Mouse (Mus musculus) monocyte, adult 5-6 weeks (primary cell): Measurements from ENCODE around the gene Lmod3. TPM values are rescaled to one million over a fixed set of nuclear protein-coding genes. Genes with fewer than 3 reads are reported as not detected.

Experiments
- ATAC-seq: fragments of 153-309, 156-312 bp; replicated peaks from 2 replicates; pipeline ENCODE4 v1.8.0; 2017; ENCODE audit warnings: mild to moderate bottlenecking; ENCODE audit not compliant: low TSS enrichment, insufficient number of reproducible peaks, severe bottlenecking, poor library complexity, low FRiP score
- total RNA-seq: library from RNA; stranded (forward); fragments of 200-1000, 200-491, 200-594 nt; gene quantifications from 3 replicates; pipeline ENCODE4 v1.2.3, GENCODE M21; 2017

Lmod3 gene
- total RNA-seq: not detected in 3 replicates

DNA sequence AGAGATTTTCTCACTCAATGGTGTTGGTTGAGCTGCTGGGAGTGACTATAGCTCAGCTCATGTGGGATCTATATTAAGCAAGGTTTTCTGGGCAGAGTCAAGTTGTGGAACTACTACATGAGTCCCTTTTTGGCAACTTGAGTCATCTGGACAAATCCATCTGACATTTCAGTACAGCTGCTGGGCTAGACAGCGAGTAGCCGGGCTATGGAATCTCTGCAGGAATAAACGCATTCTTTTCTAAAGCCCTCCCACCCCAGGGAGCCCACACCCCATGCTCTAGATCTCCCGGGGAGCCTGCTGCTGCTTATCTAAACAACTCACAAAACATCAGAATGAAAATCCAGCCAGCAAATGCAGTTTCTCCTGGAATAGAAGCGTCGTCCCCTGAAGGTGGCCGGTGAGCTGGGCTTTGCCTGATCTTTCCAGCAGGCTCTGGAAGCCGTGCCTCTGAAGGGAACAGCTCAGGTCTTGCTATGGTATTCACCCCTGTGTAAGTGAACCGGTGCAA lies at the start of gene Lmod3:
Gene Lmod3 (minus strand): TSS at position 49 of the 511 bp plus-strand sequence.
- no peak for ATAC-seq

DNA sequence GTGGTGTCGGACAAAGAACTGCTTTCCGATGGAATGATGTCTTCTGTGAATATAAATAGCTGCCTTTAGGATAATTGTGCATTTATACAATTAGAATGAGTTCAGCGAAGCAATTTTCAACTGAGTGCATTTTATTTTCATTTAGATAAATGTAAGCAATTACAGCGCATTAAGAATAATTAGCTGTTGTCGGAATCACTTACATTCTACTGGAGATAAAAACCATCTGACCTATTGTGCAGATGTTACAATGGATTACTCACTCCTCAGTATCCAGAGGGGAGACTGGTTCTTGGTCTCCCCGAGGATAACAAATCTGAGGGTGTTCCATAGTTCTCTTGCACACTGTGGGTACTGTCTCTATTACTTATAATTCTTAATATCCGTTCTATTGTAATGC lies 49.7 kb upstream of the Lmod3 start:
- ATAC-seq: no peak

DNA sequence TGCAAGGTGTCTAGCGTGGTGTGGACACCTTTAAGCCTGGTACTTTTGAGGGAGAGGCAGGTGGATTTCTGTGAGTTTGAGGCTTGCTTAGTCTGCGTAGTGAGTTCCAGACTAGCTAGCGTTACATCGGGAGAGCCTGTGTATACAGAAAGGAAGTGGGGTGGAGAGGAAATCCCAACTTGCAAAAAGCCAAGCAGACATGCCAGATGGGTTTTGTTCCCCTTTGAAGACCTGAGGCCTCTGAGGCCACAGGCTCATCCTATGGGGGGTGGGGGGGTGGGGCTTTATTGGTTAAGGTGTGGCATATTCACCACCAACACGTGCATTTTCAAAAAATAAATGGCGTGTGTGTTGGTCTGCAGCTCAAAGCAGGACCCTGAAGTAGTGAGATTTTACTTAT lies 48.1 kb upstream of the Lmod3 start:
- ATAC-seq: no peak

DNA sequence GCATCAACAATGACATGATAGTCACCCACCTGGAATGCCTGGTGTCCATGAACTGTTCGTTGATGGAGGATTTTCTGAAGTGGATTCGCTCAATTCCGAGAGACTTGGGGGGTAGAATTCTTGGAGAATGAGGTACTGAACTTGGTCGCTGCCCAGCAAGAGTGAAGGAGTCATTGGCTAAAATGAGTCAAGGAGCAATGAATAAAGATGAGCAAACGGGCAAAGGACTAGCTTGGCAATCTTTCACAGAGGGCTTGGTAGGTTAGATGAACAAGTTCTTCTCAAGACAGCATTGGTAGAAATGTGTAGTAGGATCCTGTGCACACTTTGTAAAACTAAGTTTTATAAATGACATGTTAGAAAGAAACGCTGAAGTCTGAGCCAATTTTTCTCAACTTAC lies 47.6 kb upstream of the Lmod3 start:
- ATAC-seq: no peak

DNA sequence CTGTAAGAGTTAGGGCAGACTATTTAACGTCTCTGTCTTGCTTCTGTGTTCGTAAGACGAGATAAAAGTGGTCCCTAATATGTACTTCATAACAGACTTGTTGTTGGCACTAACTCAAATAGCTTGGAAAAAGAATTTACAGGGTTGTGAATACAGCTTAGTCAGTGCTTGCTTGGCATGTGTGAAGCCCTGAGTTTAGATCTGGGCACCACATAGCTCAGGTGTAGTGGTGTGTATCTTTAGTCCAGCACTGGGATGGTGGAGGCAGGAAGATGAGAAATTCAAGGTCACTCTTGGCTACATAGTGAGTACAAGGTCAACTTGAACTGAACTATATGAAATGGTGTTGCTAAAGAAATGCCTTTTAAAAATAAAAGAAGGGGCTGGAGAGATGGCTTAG lies 44.6 kb upstream of the Lmod3 start:
- ATAC-seq: no peak

DNA sequence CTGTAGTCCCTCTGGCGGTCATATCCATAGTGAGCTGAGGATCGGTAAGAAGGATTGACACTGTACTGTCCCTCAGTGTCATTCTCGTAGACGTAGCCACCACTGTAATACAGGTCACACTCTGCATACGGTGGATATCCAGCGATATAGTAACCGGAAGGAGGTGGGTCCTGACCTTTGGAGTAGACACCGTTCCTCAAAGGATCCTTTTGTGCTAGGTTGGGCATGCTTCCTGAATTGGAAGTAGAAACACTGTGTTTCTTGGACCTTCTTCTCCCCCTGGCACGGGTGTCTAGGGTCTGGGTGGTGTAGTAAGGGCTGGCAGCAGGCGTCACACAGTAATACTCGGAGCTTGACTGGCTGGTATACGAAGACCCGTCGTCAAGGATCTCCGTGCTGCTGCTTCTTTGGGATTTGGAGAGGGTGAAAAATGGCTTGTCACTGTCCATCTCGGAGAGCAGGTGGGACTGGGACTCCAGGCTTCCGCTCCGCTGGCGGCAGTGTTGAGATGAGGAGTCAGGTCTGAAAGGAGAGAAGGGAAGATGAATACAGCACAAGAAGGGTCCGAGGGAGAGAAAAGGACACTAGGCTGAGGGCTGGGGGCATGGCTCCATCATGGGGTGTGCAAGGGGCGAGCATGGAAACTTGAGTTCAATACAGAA lies 43.4 kb upstream of the Lmod3 start:
- ATAC-seq: no peak

DNA sequence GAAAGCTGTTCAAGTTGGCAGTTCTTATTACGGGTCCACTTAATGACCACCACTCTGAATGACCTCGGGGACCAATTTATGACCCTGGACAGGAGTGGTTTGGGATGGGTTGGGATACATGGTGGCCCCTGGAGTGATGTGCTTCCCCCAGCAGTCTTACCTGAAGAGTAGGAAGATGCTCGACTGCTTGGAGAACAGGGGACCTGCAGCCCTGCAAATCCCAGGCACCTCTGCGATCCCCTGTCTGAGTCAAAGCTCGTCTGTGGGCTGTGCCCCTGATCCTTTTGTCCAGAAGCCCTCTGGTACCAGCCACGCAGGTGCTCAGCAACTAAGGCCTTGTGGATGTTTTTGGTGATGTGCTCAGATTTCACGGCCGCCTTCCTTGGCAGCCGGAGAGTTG lies 42.9 kb upstream of the Lmod3 start:
- ATAC-seq: no peak

DNA sequence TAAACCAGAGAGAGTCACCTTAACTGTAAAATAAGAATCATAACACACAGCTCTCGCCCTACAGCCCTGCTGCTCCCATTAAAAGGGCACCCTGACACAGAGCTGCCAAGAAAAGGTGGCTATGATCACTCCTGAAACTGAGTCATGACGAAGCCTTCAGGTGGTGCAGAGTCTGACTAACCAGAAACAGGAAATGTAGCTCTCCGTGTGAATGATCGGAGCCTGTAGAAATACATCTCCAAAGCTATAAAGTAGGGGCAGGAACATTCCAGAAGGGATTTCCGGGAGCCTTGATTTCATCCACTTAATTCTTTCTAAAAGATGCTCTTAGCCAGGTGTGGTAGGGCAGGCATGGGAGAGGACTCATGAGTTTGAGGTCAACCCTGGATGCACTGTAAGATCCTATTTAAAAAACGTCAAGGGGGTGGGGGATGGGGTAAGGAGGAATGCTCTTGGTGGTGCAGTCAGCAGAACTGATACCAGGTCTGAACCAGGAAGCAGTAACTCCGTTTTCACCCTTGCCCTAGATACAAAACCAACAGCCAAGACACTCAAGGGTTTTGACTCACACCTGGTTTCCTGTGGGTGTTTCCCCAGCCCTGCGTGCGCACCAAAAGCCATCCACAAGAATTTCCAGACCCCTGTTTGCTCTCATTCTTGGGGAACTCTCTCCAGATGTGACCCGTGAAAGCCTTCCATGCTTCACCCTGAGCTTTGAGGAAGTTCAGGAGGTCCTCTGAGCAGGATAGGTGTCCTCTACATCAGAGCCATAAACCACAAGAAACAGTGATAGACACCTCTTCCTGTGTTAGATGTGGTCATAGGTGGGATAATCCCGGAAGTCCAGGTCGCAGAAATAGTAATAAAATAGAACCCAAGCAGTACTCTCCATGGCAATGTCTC lies 41.4 kb upstream of the Lmod3 start:
- no peak for ATAC-seq

DNA sequence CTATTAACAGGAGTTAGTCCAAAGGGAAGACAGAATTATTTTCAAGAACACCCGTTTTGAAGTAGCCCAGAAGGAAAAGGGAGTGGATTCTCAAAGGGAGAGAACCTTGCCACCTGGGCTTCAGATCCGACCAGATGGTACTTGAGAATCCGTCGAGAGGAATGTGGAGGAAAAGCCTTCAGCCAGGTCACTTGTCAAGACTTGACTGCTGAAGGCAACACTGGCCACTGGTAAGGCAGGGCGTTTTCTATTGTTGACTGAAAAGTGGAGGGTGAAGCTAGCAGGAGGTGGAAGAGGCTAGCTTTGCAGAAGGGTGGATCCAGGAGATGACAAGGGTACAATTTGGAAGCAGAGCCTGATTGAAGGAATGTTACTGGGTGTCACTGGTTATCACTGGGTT lies 40.3 kb upstream of the Lmod3 start:
- ATAC-seq: no peak

DNA sequence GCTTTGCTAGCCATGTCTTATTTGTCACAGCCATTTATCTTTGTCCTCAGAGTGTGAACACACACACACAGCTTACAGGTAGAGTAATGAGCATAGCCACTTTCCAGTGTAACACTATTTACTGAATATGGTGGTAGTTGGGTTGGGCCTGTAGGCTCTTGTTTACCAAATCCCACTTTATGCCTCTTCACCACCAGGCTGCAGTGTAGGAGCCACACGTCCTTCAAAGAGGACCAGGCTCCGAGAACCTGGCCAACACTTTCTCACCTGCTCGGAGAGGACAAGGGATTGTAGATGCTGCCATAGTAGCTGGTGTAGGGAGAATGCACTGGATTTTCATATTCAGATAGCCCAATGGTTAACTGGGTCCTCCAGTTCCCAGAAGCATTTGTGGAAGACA lies 39.5 kb upstream of the Lmod3 start:
- ATAC-seq: no peak

DNA sequence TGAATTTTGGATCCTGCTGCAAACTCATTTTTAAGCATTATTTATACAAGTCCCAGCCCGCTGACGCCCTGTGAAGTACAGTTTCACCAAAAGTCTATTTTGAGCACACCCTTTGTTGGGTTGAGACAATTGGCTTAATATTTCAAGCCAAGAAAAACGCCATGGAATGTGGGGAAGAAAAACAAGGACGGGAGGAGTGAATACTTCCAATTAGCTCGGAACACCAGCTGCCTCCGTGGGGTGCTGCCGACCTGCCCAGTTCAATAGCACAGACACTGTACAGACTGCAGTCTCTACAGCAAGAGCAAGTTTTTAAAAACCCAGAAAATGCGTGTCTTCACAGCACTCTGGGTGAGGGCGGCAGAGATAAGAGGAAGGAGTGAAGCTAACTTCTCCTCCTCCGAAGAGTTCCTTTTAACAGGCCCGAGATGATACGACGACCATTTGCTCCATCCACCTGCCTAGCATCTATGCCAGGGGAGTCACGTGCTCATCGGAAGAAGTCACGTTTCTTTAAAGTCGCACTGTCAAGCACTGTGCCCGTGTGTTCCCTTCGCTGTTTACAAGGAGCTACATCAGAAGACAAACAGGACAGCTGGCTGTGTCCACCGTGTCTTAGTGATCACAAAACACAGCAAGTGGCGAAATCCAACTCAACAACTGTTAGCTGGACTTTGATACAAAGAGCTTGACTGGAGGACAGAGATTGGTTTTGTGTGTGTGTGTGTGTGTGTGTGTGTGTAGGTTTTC lies 38.8 kb upstream of the Lmod3 start:
- no peak for ATAC-seq

DNA sequence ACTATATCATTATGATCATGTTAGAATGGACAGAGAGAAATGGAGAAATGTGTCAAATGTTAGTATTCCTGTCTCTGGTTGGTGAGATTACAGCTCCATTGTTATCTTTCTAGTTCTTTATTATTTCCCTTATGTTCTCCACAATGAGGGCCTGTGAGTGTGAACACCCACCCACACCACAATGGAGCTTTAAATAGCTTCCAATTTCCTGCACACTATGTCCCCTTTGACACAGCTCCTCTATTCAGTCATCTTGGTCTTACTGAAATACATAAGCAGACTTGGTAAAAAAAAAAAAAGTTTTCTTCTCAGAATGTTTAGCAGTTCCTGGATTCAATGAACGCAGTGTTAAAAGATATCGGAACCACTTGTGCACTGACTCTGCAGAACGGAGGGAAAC lies 38.1 kb upstream of the Lmod3 start:
- ATAC-seq: no peak

DNA sequence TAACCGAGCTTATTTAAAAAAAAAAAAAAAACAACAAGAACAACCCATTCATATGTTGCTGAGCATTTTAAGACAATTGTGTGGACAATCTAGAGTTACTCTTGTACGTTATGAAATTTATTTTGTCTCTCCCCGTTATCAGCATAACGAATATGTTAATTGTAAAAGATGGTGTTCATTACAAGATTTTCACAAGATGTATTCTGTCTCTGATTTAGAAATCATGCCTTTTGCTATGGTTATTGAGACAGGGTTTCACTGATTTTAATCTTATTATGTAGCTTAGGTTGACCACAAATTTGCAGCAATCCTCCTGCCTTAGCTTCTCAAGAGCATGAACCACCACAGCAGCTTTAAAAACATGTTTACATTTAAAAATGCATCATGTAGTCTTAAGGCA lies 37.3 kb upstream of the Lmod3 start:
- no peak for ATAC-seq

DNA sequence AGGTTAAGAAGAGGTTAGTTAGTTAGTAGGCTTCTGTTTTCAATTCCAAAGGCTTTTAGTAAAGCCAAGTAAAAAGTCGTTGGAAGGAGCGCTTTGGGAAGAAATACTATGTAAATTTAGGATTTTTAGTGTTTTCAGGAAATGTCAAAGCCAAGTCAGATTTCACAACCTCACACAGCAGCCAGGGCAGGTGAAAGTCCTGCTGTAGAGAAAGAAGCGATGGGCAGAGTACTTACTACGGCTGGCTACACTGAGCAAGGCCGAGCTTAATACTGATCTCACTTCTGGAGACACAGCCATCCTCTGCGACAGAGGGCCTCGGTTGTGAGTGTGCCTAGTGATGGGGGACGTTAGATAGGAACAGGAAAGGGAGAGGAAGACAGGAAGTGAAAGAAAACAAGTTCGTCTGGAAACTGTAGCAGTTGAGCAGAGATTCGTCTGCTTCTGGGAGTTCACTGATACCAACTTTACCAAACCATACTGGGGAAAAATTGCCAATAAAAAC lies 36.8 kb upstream of the Lmod3 start:
- ATAC-seq: no peak

DNA sequence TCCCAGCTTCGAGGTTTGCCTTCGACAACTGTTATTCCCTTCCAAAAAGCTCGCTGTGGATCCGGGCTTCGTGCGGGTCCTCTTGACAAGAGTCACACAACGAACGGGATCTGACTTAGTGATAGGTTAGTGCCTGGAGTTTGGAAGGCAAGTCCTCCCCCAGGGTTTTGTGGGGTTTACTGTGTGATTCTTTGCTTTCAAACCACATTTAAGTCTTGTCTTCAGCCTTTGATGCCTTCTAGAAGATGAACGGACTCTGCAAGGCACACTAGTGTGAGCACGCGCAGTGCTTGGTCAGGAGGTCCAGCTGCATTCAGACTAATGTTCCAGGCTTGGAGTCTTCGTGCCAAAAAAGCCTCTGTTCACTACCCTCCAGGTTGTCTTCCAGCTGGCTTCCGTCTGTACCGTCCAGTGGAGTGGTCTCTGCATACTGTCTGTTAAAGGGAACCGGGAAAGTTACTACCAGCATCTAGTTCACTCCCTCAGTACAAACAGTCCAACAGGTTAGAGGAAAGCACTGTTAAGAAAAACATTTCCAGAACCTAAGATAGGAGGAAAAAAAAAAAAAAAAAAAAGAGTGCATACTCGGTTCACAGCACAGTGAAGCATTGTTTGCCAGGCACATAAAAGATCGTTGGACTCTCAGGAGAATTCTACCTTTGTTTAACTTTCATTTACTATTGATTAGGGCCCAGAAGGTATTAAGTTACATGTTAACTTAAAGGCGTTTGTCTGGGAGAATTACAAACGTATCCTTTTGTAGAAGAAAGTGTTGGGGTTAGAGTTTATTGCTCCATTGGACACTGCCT lies 35.7 kb upstream of the Lmod3 start:
- ATAC-seq: no peak

DNA sequence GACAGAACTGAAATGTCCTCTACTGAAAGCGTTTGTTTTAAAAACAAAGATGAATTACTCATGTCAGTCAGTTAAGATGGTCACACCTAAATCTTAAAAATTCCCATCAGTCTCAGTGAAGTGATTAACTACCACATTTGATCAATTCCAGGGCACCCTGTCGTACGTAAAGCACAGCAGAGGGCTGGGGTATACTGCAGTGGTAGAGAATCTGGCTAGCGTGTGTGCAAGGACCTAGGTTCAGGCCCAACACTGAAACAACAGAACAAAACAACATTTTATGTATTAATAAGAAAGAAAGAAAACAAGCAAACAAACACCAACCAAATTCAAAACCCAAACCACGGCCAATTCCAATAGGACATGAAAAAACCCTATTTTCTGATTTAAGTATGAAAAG lies 33.8 kb upstream of the Lmod3 start:
- ATAC-seq: no peak

DNA sequence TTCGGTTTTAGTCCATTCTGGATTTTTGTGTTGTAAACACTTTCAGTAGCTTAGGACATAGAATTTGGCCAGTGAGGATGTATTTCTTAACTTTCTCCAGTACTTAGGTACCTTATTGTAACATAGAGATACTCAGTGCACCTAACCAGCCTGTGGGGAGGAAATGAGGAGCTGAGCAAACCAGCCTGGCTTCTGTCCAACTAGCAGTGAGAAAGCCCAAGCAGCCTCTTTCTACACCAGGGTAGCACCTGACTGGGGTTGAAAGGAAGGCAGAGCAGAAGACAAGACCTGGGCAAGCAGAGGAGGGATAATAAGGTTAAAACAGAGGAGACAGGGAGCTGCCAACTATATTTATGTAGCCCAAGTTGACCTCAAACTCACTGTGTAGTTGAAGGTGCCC lies 31.1 kb upstream of the Lmod3 start:
- ATAC-seq: no peak

DNA sequence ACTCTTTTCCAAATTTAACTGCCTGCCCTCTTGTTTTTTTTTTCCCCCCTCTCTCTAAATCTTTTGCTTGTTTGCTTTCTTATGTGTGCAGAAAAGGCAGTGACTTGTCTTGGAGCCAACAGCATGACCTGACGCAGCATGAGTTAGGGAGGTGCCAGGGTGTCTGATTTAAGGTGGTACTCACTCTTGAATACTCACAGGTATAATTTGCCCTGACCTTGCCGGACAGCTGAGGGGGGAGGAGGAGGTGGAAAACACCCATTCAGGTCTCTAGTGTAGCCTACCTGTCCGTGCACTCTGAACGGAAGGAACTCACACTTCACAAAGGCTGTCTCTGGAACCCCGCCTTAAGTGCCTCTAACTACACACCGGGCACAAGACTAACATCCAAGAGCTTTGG lies 26.3 kb upstream of the Lmod3 start:
- no peak for ATAC-seq
